Mouse (Mus musculus) E14TG2a.4 (cell line): Measurements from ENCODE around the gene Mrpl38.

ENCODE experiments used
- H3K27me3 ChIP-seq: 2 replicates; pipeline ENCODE4 v1.6.1; 2014; ENCODE audit warnings: low read length, control low read depth; ENCODE audit not compliant: insufficient read depth
- H3K36me3 ChIP-seq: 2 replicates; pipeline ENCODE4 v1.6.1; 2014; ENCODE audit warnings: low read length, control low read depth; ENCODE audit not compliant: insufficient read depth
- H3K4me1 ChIP-seq: replicated peaks from 2 replicates; pipeline ENCODE4 v1.6.1; 2014; ENCODE audit warnings: low read depth, low read length, control low read depth
- H3K4me3 ChIP-seq: replicated peaks from 2 replicates; pipeline ENCODE4 v1.5.1; 2014; ENCODE audit warnings: mild to moderate bottlenecking, low read length
- H3K9me3 ChIP-seq: 2 replicates; pipeline ENCODE4 v1.6.1; 2014; ENCODE audit warnings: low read length, control low read depth
- CTCF ChIP-seq: conservative IDR thresholded peaks from 2 replicates; pipeline ENCODE4 v1.5.1; 2014; ENCODE audit warnings: low read length
- NANOG ChIP-seq: IDR thresholded peaks from 2 replicates; pipeline ENCODE4 v1.6.1; 2014; ENCODE audit warnings: borderline replicate concordance, low read length, mixed read lengths
- POU5F1 ChIP-seq: IDR thresholded peaks from 2 replicates; pipeline ENCODE4 v1.6.1; 2014; ENCODE audit warnings: low read length, borderline replicate concordance

The Mrpl38 gene

GRCm38 (mm10) chr11:116102472-116102871 lies 36.2 kb downstream of the Mrpl38 start:
- TF ChIP-seq POU5F1 (no peak), CTCF (no peak), NANOG (no peak)
- peak overlapping the region; percentile 60; the same call in 1 of the 2 replicates for H3K4me3 ChIP-seq
- H3K27me3 ChIP-seq, result peaks cover 21% of the 10 kb centered on the region
- H3K4me1 ChIP-seq, result peaks cover 83% of the 10 kb centered on the region
- no peaks in the 10 kb centered on the region for H3K9me3 ChIP-seq
- no peaks in the 10 kb centered on the region for H3K36me3 ChIP-seq

DNA sequence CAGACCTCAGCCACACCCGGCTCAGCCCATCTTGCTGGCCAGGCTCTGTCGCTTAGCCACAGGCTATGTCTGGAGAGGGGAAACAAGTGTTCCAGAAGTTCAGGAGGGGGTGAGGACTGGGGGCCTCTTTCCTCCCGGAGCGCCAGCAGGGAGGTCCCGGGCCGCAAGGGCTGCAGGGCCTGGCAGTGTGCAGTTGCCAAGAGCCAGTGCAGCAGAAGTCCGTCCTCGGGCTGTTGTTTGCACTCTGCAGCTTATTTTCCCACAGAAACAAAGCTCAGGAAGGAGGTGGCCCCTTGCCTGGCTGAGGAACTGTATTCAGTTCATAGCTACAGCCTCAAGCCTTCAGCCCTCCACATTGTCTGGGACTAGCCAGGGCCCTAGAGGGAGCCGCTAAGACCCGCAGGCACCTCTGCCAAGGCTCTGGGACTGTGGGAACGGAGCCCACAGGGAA lies 36.7 kb downstream of the Mrpl38 start:
- no peak for TF ChIP-seq NANOG
- TF ChIP-seq CTCF, result no peak
- TF ChIP-seq POU5F1, result no peak
- Histone ChIP-seq H3K27me3 (peaks cover 16% of the 10 kb centered on the region), H3K4me1 (peaks cover 78% of the 10 kb centered on the region), H3K9me3 (no peaks in the 10 kb centered on the region), H3K4me3 (peak overlapping the region; percentile 60), H3K36me3 (no peaks in the 10 kb centered on the region)

DNA sequence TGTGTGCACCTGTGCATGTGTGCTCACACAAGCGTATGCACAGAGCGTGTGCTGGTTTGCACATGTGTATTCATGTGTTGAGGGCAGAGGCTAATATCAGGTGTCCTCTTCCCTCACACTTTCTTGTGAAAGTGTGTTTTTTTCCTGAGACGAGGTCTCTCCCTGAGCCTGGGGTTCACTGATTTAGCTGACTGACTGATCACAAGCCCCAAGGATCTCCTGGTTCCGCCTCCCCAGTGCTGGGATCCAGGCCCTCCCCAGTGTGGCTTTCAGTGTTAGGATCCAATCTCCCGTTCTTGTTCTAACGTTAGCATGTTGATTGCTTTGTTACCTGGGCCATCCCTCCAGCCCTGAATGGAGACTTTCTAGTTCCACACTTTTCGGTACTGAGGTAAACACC lies 37.8 kb downstream of the Mrpl38 start:
- H3K4me3 ChIP-seq, result no peak overlapping the region
- peaks cover 67% of the 10 kb centered on the region for H3K4me1 ChIP-seq
- H3K36me3 ChIP-seq, result no peaks in the 10 kb centered on the region
- TF ChIP-seq CTCF (no peak), POU5F1 (no peak), NANOG (no peak)
- no peaks in the 10 kb centered on the region for H3K9me3 ChIP-seq
- H3K27me3 ChIP-seq, result peaks cover 6% of the 10 kb centered on the region

- TF ChIP-seq CTCF (no peak), NANOG (no peak), POU5F1 (no peak)
- Histone ChIP-seq H3K27me3 (peaks cover 2% of the 10 kb centered on the region; the same call in 1 of the 2 replicates), H3K9me3 (no peaks in the 10 kb centered on the region), H3K4me3 (0 out of 2 replicates have a peak overlapping the region, but pooled peaks have one; percentile 30), H3K36me3 (no peaks in the 10 kb centered on the region), H3K4me1 (peaks cover 62% of the 10 kb centered on the region)
These were observed 38.3 kb downstream of the Mrpl38 start for GRCm38 (mm10) chr11:116100385-116100784.

DNA sequence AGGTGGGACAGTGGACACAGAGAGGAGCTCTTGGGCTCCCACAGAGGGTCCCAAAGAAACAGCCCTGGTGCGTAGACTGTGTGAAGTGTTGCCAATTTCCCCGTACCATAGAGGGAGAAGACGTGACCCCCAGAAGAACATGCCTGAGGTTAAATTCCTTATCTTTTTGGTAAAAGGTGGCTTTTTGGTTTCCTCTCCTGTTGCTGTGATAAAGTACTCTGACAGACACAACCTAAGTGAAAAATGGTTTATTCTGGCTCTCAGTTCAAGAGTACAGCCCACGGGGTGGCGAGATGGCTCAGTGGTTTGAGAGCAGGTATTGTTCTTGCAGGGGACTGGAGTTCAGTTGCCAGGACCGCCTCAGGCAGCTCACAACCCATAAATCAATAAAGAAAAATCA lies 39.2 kb downstream of the Mrpl38 start:
- TF ChIP-seq NANOG, result no peak
- TF ChIP-seq CTCF, result no peak
- no peak for TF ChIP-seq POU5F1
- Histone ChIP-seq H3K4me3 (no peak overlapping the region), H3K36me3 (no peaks in the 10 kb centered on the region), H3K27me3 (no peaks in the 10 kb centered on the region), H3K4me1 (peaks cover 55% of the 10 kb centered on the region), H3K9me3 (no peaks in the 10 kb centered on the region)

- Histone ChIP-seq H3K27me3 (no peaks in the 10 kb centered on the region), H3K9me3 (no peaks in the 10 kb centered on the region), H3K4me1 (peaks cover 52% of the 10 kb centered on the region), H3K36me3 (no peaks in the 10 kb centered on the region), H3K4me3 (no peak overlapping the region)
- no peak for TF ChIP-seq CTCF
- no peak for TF ChIP-seq NANOG
- TF ChIP-seq POU5F1, result no peak
These were observed 39.8 kb downstream of the Mrpl38 start for GRCm38 (mm10) chr11:116098711-116099460.

DNA sequence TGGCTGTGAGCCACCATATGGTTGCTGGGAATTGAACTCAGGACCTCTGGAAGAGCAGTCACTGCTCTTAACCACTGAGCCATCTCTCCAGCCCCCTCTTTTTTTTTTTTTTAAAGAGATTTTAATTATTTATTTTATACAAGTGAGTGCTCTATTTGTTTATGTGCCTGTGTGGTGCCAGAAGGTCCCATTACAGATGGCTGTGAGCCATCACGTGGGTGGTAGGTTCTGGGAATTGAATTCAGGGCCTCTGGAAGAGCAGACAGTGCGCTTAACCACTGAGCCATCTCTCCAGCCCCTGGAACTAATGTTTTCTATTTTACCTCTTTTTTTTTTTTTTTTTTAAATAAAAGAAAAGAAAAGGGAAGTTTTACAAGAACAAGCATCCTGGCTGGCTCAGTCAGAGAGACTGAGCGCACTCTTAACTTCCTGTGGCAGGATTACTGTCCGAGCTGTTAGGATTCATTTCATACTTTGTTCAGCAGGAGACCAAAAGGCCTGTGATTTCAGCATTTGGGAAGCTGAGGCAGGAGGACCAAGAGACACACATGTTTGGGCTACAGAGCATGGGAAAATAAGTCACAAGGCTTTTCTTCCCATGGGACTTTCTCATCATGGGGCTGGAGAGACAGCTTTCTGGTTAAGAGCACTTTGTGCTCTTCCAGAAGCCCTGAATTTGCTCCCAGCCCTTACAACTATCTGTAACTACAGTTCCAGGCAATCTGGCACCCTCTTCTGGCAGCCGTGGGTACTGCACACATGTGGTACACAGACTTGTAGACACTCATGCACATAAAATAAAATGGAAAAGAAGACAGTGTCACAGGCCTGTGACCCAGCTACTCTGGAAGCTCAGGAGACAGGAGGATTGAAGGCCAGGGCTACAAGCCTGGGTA lies 42.2 kb downstream of the Mrpl38 start:
- TF ChIP-seq POU5F1 (no peak), CTCF (peak; percentile 95), NANOG (no peak)
- no peaks in the 10 kb centered on the region for H3K9me3 ChIP-seq

DNA sequence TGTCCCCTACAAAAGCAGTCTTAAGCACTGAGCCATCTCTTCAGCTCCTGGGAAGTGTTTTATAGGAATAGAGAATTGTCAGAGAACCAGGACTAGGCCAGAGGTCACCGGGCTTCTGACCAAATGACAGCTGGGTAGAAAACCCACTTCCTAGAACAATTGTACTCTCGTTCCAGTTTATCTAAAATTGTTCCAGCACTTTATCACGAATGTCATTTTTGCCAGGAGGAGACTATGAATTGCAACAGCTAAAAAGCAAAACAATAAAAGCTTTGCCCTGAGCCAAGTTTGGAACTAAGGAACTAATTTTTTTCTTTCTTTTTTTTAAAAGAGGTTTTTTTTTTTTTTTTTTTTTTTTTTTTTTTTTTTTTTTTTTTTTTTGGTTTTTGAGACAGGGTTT lies 43.1 kb downstream of the Mrpl38 start:
- Histone ChIP-seq H3K36me3 (no peaks in the 10 kb centered on the region), H3K9me3 (no peaks in the 10 kb centered on the region), H3K4me1 (peaks cover 33% of the 10 kb centered on the region), H3K27me3 (no peaks in the 10 kb centered on the region), H3K4me3 (no peak overlapping the region)
- TF ChIP-seq NANOG (no peak), POU5F1 (no peak), CTCF (no peak)

More for the DNA sequence above, 42.2 kb downstream of the Mrpl38 start:
- Histone ChIP-seq H3K27me3 (no peaks in the 10 kb centered on the region), H3K4me3 (0 out of 2 replicates have a peak overlapping the region, but pooled peaks have one; percentile 10), H3K4me1 (peaks cover 41% of the 10 kb centered on the region), H3K36me3 (no peaks in the 10 kb centered on the region)
